Mouse (Mus musculus): ENCODE data around the gene Mpped2. TPM values are rescaled to one million over a fixed set of nuclear protein-coding genes. Genes with fewer than 3 reads are reported as not detected.

Gene Mpped2
- polyA plus RNA-seq, 1 experiment from 2014 or later, result 197 TPM

DNA sequence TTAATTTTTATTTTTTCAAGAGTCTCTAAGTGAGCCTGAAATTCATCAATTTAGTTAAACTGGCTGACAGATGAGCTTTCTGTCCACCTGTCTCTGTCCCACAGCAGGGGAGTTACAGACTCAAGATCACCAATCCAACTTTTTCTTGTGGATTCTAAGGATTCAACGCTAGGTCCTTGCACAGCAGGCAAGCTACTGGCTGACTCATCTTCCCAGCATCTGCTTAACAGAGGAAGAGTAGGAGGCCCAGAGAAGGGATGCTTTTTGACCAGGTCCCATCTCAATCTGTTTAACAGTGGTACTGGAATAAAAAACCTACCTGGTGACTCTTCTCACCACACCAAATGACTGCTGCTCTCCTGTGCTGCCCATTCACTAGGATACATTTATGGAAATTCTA is 133.0 kb downstream of the Mpped2 start:
- no peak overlapping the region for H3K27ac ChIP-seq
- H3K4me2 ChIP-seq, result no peak overlapping the region
- ATAC-seq, result no peak
- peaks cover 48% of the 10 kb centered on the region for H3K4me1 ChIP-seq
- no peak overlapping the region for H3K4me3 ChIP-seq
- no peaks in the 10 kb centered on the region for H3K27me3 ChIP-seq
- peaks cover 3% of the 10 kb centered on the region; the same call in 1 of the 2 replicates for H3K36me3 ChIP-seq (ENCODE audit: poor library complexity, severe bottlenecking)
- WGBS, result 83% methylated on average over 1 of the region's 1 CpGs
- H3K9me3 ChIP-seq (replicated peaks), result no peaks in the 10 kb centered on the region
- H3K9ac ChIP-seq, result no peak overlapping the region

DNA sequence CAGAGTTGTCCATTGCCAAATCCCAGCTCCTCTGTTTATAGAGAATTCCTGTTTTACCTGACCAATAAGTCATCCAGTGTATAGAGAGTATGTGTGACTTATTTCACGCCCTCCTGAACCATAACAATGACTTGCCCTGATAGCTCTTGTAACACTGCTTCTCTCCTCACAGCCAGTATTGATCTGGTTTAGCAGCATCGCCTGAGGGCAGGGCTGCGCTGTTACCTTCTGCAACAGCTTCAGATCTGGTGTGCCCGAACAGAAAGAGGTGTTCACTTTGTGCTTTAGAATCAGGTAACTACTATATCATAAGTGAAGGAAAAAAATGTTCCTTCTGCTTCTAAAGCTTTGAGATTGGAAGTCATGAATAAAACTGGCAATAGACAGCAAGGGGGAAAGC is 133.7 kb downstream of the Mpped2 start:
- ATAC-seq, result no peak
- no peak overlapping the region for H3K9ac ChIP-seq
- H3K9me3 ChIP-seq (replicated peaks), result no peaks in the 10 kb centered on the region
- WGBS, result 75% methylated on average over 4 of the region's 4 CpGs
- H3K27ac ChIP-seq, result no peak overlapping the region
- H3K36me3 ChIP-seq (ENCODE audit: poor library complexity, severe bottlenecking), result peaks cover 3% of the 10 kb centered on the region; the same call in 1 of the 2 replicates
- H3K27me3 ChIP-seq, result no peaks in the 10 kb centered on the region
- H3K4me1 ChIP-seq, result peaks cover 41% of the 10 kb centered on the region
- H3K4me2 ChIP-seq, result no peak overlapping the region
- H3K4me3 ChIP-seq, result no peak overlapping the region

DNA sequence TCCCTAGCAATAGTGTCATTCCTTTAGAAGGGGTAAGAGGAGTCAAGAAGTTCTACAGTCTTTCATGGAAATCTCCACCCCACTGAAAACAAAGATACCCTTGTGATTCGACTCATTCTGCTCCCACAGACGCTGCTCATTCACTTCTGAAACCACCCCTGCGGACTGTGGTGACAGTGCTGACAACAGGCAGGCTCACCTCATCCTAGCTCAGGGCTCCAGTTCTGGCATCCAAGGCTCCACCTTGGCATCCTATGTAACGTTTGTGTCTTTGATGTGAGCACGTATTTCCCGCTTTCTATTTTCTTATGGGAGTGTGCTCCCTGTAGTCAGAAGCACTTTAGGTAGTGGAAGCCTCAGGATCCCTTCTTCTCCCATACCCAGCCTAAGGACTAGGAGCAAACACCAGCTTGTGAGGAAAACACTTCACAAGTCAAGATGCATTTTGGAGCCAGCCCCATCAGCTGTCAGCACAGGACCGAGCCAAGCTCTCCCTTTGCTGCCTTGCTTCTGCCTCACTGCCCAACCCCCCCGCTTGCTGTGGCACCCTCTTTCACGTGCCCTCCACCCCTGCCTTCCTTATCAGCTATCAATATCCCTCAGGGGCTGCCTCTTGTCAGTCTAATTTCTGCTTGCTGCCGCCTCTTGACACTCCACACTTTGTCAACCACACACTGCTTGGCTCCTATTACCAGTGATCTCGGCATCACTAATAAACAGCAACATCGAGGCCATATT is 135.7 kb downstream of the Mpped2 start:
- Histone ChIP-seq H3K4me3 (no peak overlapping the region), H3K27me3 (no peaks in the 10 kb centered on the region), H3K36me3 (ENCODE audit: poor library complexity, severe bottlenecking) (peaks cover 3% of the 10 kb centered on the region; the same call in 1 of the 2 replicates), H3K27ac (peak overlapping the region; percentile 68), H3K9me3 (replicated peaks) (no peaks in the 10 kb centered on the region), H3K4me2 (no peak overlapping the region), H3K9ac (0 out of 2 replicates have a peak overlapping the region, but pooled peaks have one; percentile 5), H3K4me1 (peaks cover 25% of the 10 kb centered on the region)
- ATAC-seq, result peak; percentile 74; the same call in 1 of the 2 replicates
- 43% methylated on average over 12 of the region's 12 CpGs for WGBS

DNA sequence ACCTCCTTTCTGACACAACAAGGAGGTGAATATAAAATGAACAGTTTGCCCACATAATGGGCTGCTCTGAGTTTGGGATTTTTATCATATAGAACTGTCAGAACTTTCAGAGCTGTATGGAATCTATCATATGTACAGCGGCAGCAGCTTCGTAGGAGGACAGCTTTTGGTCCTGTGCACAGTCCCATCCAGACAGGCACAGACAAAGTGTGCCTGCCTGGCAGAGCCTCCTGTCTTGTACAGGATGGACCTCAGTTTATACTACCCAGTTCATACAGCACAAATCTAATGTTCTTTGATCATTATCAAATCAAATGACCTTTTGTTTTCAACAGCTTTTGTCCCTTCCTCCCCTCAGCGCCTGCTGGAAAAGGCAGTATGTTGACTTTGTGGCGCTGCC is 136.4 kb downstream of the Mpped2 start:
- H3K4me1 ChIP-seq, result peaks cover 25% of the 10 kb centered on the region
- no peaks in the 10 kb centered on the region for H3K9me3 ChIP-seq (replicated peaks)
- peak overlapping the region; percentile 70 for H3K27ac ChIP-seq
- H3K4me2 ChIP-seq, result no peak overlapping the region
- WGBS, result 64% methylated on average over 4 of the region's 4 CpGs
- H3K4me3 ChIP-seq, result no peak overlapping the region
- H3K27me3 ChIP-seq, result no peaks in the 10 kb centered on the region
- peaks cover 3% of the 10 kb centered on the region; the same call in 1 of the 2 replicates for H3K36me3 ChIP-seq (ENCODE audit: poor library complexity, severe bottlenecking)
- peak; percentile 63 for ATAC-seq
- H3K9ac ChIP-seq, result no peak overlapping the region

DNA sequence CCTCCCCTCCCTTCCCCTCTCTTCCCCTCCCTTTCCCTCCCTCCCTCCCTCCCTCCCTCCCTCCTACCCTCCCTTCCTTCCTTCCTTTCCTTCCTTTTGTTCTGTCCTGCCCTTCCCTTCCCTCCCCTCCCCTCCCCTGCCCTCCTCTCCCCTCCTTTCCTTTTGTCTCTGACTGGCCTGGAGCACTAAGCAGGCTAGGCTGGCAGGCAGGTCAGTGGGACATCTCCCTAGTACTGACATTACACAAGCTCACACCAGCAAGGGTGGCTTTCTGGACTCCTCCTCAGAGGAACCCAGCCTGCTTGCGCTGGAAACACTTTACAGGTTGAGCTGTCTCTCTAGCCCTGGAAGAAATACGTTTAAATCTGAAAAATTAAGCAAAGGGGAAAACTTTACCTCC is 139.5 kb downstream of the Mpped2 start:
- no peak overlapping the region for H3K4me2 ChIP-seq
- H3K27me3 ChIP-seq, result no peaks in the 10 kb centered on the region
- H3K4me1 ChIP-seq, result peaks cover 39% of the 10 kb centered on the region
- no peak overlapping the region for H3K27ac ChIP-seq
- H3K9me3 ChIP-seq (replicated peaks), result no peaks in the 10 kb centered on the region
- 39% methylated on average over 2 of the region's 2 CpGs for WGBS
- ATAC-seq, result no peak
- H3K36me3 ChIP-seq (ENCODE audit: poor library complexity, severe bottlenecking), result peaks cover 5% of the 10 kb centered on the region; the same call in 1 of the 2 replicates
- no peak overlapping the region for H3K9ac ChIP-seq
- no peak overlapping the region for H3K4me3 ChIP-seq

DNA sequence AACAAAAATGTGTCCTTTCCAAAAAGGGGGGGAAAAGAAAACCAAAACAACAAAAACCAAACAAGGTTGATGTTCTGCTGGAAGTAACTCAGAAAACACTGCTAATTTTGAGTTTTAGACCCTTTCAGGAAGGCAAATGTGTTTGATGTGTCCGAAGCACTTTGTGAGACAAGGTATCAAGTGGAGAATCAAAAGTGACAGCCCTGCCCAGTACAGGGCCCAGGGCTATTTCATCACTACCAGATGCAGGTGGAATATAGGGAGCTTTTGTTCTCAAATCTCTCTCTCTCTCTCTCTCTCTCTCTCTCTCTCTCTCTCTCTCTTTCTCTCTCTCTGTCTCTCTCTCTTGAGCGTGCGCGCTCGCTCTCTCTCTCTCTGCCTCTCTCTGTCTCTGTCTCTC is 140.1 kb downstream of the Mpped2 start:
- no peak overlapping the region for H3K27ac ChIP-seq
- no peak overlapping the region for H3K9ac ChIP-seq
- 79% methylated on average over 5 of the region's 5 CpGs for WGBS

DNA sequence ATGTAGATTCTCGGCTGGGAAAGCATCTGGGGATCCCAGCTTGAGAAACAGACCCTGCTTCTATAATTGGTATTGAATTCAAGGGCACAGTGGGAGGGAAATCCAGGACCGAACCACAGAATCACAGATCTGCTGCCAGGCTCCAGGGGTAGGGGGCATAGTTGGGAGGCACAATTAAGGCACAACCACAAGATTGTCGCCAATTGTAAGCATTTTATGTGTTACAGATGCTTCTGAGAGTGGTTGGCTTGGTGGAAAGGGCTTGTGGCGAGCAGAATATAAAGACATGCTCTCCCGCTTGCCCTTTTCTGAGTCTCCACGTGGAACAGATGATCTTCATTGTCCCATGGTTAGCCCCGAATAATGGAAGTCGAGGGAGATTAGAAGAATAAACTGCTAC is 142.3 kb downstream of the Mpped2 start:
- WGBS, result 20% methylated on average over 8 of the region's 8 CpGs
- peak; percentile 23; the same call in 1 of the 2 replicates for ATAC-seq
- H3K27me3 ChIP-seq, result no peaks in the 10 kb centered on the region
- no peaks in the 10 kb centered on the region for H3K9me3 ChIP-seq (replicated peaks)
- H3K36me3 ChIP-seq (ENCODE audit: poor library complexity, severe bottlenecking), result peaks cover 5% of the 10 kb centered on the region; the same call in 1 of the 2 replicates
- no peak overlapping the region for H3K9ac ChIP-seq
- no peak overlapping the region for H3K27ac ChIP-seq
- no peak overlapping the region for H3K4me3 ChIP-seq
- no peak overlapping the region for H3K4me2 ChIP-seq
- H3K4me1 ChIP-seq, result peaks cover 17% of the 10 kb centered on the region

More for the DNA sequence above, 140.1 kb downstream of the Mpped2 start:
- no peak overlapping the region for H3K4me2 ChIP-seq
- H3K36me3 ChIP-seq (ENCODE audit: poor library complexity, severe bottlenecking), result peaks cover 5% of the 10 kb centered on the region; the same call in 1 of the 2 replicates
- no peak overlapping the region for H3K4me3 ChIP-seq
- H3K4me1 ChIP-seq, result peaks cover 38% of the 10 kb centered on the region
- no peaks in the 10 kb centered on the region for H3K27me3 ChIP-seq
- H3K9me3 ChIP-seq (replicated peaks), result no peaks in the 10 kb centered on the region
- ATAC-seq, result no peak

DNA sequence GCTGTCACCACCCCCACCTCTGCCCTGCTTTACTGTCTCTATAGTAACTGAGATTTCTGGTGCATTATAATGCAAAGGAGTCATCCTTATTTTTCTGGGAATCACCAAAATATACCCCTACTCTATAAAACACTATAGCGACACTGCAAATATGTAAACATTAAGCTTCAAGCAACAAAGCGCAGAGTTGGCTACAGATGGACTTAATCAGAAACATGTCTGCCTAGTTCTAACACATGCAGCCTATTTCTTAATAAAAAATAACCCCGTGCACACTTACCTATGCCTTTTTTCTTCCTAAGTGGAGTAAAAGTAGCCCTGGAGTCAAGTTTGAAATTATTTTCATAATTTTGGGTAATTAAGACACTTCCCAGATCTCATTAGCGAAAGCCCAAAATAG is 144.2 kb downstream of the Mpped2 start:
- no peak overlapping the region for H3K4me2 ChIP-seq
- H3K9ac ChIP-seq, result no peak overlapping the region
- no peak overlapping the region for H3K4me3 ChIP-seq
- peaks cover 17% of the 10 kb centered on the region for H3K4me1 ChIP-seq
- peaks cover 5% of the 10 kb centered on the region; the same call in 1 of the 2 replicates for H3K36me3 ChIP-seq (ENCODE audit: poor library complexity, severe bottlenecking)
- WGBS, result 91% methylated on average over 4 of the region's 4 CpGs
- ATAC-seq, result no peak
- H3K27ac ChIP-seq, result no peak overlapping the region
- no peaks in the 10 kb centered on the region for H3K27me3 ChIP-seq
- H3K9me3 ChIP-seq (replicated peaks), result no peaks in the 10 kb centered on the region

DNA sequence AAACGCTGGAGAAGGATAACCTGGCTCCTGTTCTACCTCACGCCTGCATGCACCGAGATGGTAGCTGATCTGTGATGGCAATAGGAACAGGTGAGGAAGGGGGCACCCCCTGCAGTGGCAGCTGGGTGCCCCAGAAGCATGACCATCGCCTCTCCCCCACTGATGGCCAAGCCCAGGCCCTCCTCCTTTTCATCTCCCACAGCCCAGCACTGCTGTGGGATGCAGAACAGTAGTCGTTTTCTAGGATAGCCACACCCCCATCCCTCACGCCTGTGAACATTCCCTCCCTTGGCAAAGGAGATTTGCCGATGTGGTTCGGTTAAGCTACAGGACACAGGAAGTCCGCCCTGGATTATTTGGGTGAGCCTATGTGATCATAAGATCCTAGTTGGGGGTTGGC is 151.1 kb downstream of the Mpped2 start:
- H3K36me3 ChIP-seq (ENCODE audit: poor library complexity, severe bottlenecking), result no peaks in the 10 kb centered on the region; the same call in 1 of the 2 replicates
- no peak; the same call in 1 of the 2 replicates for ATAC-seq
- H3K27me3 ChIP-seq, result no peaks in the 10 kb centered on the region
- no peak overlapping the region for H3K4me3 ChIP-seq
- H3K9me3 ChIP-seq (replicated peaks), result no peaks in the 10 kb centered on the region
- no peak overlapping the region for H3K4me2 ChIP-seq
- WGBS, result 79% methylated on average over 9 of the region's 9 CpGs
- H3K9ac ChIP-seq, result no peak overlapping the region
- H3K27ac ChIP-seq, result no peak overlapping the region
- peaks cover 11% of the 10 kb centered on the region for H3K4me1 ChIP-seq

DNA sequence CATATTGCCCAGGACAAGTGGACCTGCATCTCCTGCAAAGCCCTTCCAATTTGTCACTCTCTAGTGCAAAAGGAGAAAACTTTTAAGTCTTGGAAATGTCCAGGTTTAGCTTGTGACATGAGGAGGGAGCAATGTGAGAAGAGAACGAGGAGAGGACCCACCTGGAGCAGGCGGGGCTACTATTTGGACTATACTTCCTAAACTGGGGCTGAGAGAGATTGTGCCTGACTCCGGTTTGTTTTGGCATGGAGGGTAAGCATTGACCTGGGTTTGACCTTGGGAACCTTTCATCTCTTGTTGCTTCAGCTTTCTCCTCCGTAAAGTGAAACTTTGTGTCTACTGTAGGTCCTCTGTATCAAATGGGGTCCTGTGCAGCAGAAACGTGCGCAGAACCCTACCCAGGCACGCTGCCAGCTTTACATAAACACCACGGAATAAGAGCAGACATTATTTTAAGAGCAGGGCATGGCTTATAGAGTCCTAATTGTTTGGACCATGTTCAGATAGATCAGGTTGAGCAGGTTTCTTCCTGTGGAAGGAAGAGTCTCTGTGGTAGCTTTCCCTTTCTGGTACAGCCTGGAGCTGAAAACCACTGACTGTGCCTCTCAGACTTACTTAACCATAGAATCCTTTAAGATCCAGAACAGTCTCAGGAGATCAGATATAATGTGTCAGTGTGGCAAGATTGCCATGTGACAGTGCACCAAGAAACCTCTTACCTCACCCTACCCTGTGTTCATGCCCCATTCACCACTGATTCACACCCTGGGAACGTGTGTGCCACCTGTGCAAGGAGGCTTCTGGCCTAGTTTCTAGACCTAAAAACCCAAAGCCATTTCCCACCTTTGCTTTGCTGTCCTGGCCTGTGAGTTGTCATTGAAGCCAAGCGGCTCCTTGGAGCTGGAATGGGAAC is 152.0 kb downstream of the Mpped2 start:
- Histone ChIP-seq H3K36me3 (ENCODE audit: poor library complexity, severe bottlenecking) (no peaks in the 10 kb centered on the region; the same call in 1 of the 2 replicates), H3K27me3 (no peaks in the 10 kb centered on the region), H3K4me2 (no peak overlapping the region), H3K4me1 (peaks cover 19% of the 10 kb centered on the region), H3K9ac (no peak overlapping the region), H3K27ac (no peak overlapping the region), H3K9me3 (replicated peaks) (no peaks in the 10 kb centered on the region), H3K4me3 (no peak overlapping the region)
- no peak for ATAC-seq
- 75% methylated on average over 10 of the region's 10 CpGs for WGBS

DNA sequence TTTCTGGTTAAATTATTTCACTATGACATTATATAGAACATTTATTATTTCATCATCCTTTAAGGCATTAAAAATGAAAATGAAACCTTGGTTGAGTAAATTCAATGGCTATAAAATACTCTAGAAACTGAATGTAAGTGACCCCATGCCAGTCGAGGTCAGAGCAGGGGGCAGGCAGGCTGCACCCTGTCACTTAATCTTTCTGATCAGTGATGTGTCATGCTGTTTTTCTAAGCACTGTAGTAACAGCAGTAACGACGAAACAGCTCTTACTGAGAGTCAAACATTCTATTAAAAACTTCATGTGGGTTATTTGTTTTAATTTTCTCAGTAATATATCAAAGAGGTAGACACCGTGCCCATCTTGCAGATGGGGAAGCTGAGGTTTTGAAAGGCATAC is 153.4 kb downstream of the Mpped2 start:
- Histone ChIP-seq H3K27me3 (no peaks in the 10 kb centered on the region), H3K9me3 (replicated peaks) (no peaks in the 10 kb centered on the region), H3K4me2 (no peak overlapping the region), H3K9ac (no peak overlapping the region), H3K4me1 (peaks cover 21% of the 10 kb centered on the region), H3K4me3 (no peak overlapping the region), H3K36me3 (ENCODE audit: poor library complexity, severe bottlenecking) (no peaks in the 10 kb centered on the region; the same call in 1 of the 2 replicates), H3K27ac (no peak overlapping the region)
- 61% methylated on average over 4 of the region's 4 CpGs for WGBS
- no peak for ATAC-seq

DNA sequence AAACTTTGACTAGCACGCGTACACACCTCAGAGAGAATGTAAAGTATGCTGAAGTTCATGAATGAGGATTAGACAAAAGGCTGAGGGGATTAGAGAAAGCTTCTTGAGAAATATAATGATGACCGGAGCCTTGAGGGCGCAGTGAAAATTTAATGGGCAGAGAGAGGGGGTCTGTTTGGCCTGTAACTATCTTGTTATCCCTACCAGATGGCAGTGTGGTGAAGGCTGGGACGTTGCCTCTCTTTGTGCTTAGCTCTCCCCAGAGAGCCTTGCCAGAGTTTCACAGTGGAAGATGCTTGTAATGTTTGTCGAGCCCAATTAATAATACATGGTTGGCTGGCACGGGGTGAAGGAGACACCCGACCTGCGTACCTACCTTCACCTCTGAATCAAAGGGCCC is 156.3 kb downstream of the Mpped2 start:
- Histone ChIP-seq H3K36me3 (ENCODE audit: poor library complexity, severe bottlenecking) (no peaks in the 10 kb centered on the region; the same call in 1 of the 2 replicates), H3K27me3 (no peaks in the 10 kb centered on the region), H3K4me3 (no peak overlapping the region), H3K4me1 (peaks cover 47% of the 10 kb centered on the region), H3K9me3 (replicated peaks) (no peaks in the 10 kb centered on the region), H3K27ac (peak overlapping the region; percentile 75), H3K4me2 (no peak overlapping the region), H3K9ac (no peak overlapping the region)
- WGBS, result 17% methylated on average over 9 of the region's 9 CpGs
- peak; percentile 80 for ATAC-seq

All from forebrain, embryonic 13.5 days (tissue).